Mouse (Mus musculus) limb, embryonic 10.5 days (tissue): ENCODE results near the gene Rbbp5. TPM values are rescaled to one million over a fixed set of nuclear protein-coding genes. Genes with fewer than 3 reads are reported as not detected.

Experiments used
- DNase-seq: peaks from one replicate; pipeline ENCODE4 v3.0.0-alpha.2; 2017; ENCODE audit warnings: low spot score
- H3K27ac ChIP-seq: fragments of 300-500 bp; sonication (generic); 2 replicates; pipeline ENCODE4 v1.5.1; 2016; ENCODE audit warnings: mild to moderate bottlenecking
- H3K27me3 ChIP-seq: fragments of 300-500 bp; sonication (generic); 2 replicates; pipeline ENCODE4 v1.6.1; 2016; ENCODE audit warnings: low read depth, mild to moderate bottlenecking; ENCODE audit not compliant: poor library complexity, severe bottlenecking
- H3K36me3 ChIP-seq: fragments of 300-500 bp; sonication (generic); 2 replicates; pipeline ENCODE4 v1.6.1; 2016; ENCODE audit warnings: mild to moderate bottlenecking, moderate library complexity
- H3K4me1 ChIP-seq: fragments of 300-500 bp; sonication (generic); 2 replicates; pipeline ENCODE4 v1.6.1; 2016
- H3K4me3 ChIP-seq: fragments of 300-500 bp; sonication (generic); 2 replicates; pipeline ENCODE4 v1.5.1; 2016; ENCODE audit warnings: mild to moderate bottlenecking, moderate library complexity
- H3K9me3 ChIP-seq: fragments of 300-500 bp; sonication (generic); replicated peaks from 2 replicates; pipeline ENCODE4 v1.6.1; 2016; ENCODE audit warnings: mild to moderate bottlenecking
- WGBS: fragments of 180-500 bp; shearing (Covaris S2); methylation state at CpG from one replicate; pipeline ENCODE4 v1.1.7; 2016; 5-methylcytosine and 5-hydroxymethylcytosine counted together
- polyA plus RNA-seq: library from polyadenylated mRNA; unstranded; fragments of >200 nt; fragmentation: Nextera tagmentation; extraction: Ambion mirVana; gene quantifications from 2 replicates; pipeline ENCODE4 v1.2.1, GENCODE M21; 2016

Gene Rbbp5
- polyA plus RNA-seq, 1 experiment from 2014 or later, result 66.8 TPM

DNA sequence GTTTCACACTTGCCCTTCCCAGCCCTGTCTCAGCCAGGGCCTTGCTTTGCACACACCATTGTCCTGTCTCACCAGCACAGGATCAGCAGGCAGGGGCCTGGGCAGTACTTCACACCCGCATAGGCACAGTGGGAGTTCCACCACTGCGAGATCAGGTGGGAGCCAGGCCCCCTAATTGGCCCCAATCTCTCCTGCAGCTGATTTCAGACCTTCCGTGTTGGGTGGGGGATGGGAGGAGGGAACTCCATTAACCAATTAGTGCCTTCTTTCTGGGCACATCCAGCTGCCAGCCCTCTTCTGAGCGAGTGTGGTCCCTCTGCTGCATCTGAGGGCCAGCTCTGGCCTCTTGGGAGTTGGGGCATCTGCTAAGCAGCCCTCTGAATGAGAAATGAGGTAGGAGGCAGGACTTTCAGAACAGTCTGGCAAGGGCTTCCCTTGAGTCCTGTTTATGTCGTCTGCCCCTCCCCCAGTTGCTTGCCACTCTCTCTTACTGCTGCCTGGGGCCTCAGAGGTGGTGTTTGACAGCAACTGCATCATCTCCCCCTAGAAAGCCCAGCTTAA, 53.5 kb downstream of the Rbbp5 start:
- H3K27ac ChIP-seq, result peak overlapping the region; percentile 54
- peaks cover 54% of the 10 kb centered on the region for H3K27me3 ChIP-seq
- 3% methylated on average over 5 of the region's 5 CpGs for WGBS

GRCm38 (mm10) chr1:132532521-132532920, 55.4 kb downstream of the Rbbp5 start:
- H3K36me3 ChIP-seq, result no peaks in the 10 kb centered on the region
- peaks cover 53% of the 10 kb centered on the region for H3K4me1 ChIP-seq
- H3K27ac ChIP-seq, result peak overlapping the region; percentile 26; the same call in 1 of the 2 replicates
- H3K9me3 ChIP-seq, result no peaks in the 10 kb centered on the region
- peaks cover 66% of the 10 kb centered on the region for H3K27me3 ChIP-seq
- peak; percentile 28 for DNase-seq
- WGBS, result 62% methylated on average over 9 of the region's 9 CpGs
- H3K4me3 ChIP-seq, result no peak overlapping the region

More for the DNA sequence above, 53.5 kb downstream of the Rbbp5 start:
- Histone ChIP-seq H3K4me1 (peaks cover 65% of the 10 kb centered on the region), H3K9me3 (no peaks in the 10 kb centered on the region), H3K4me3 (peak overlapping the region; percentile 19; the same call in 1 of the 2 replicates), H3K36me3 (no peaks in the 10 kb centered on the region)
- peak; percentile 55 for DNase-seq

GRCm38 (mm10) chr1:132533840-132534239, 56.7 kb downstream of the Rbbp5 start:
- no peaks in the 10 kb centered on the region for H3K9me3 ChIP-seq
- 5% methylated on average over 8 of the region's 8 CpGs for WGBS
- H3K4me1 ChIP-seq, result peaks cover 52% of the 10 kb centered on the region
- H3K27ac ChIP-seq, result no peak overlapping the region
- peaks cover 75% of the 10 kb centered on the region for H3K27me3 ChIP-seq
- peak; percentile 35 for DNase-seq
- H3K4me3 ChIP-seq, result no peak overlapping the region
- no peaks in the 10 kb centered on the region for H3K36me3 ChIP-seq

- WGBS, result 88% methylated on average over 4 of the region's 4 CpGs
- Histone ChIP-seq H3K27me3 (peaks cover 89% of the 10 kb centered on the region), H3K36me3 (no peaks in the 10 kb centered on the region), H3K9me3 (no peaks in the 10 kb centered on the region), H3K27ac (no peak overlapping the region), H3K4me1 (peaks cover 46% of the 10 kb centered on the region), H3K4me3 (no peak overlapping the region)
- no peak for DNase-seq
Measured at GRCm38 (mm10) chr1:132535541-132535940, 58.4 kb downstream of the Rbbp5 start.

- no peak overlapping the region for H3K4me3 ChIP-seq
- WGBS, result 79% methylated on average over 3 of the region's 3 CpGs
- H3K36me3 ChIP-seq, result no peaks in the 10 kb centered on the region
- peak; percentile 25 for DNase-seq
- no peaks in the 10 kb centered on the region for H3K9me3 ChIP-seq
- H3K27me3 ChIP-seq, result peaks cover 93% of the 10 kb centered on the region
- no peak overlapping the region for H3K27ac ChIP-seq
- H3K4me1 ChIP-seq, result peaks cover 46% of the 10 kb centered on the region
Measured at GRCm38 (mm10) chr1:132536416-132536815, 59.3 kb downstream of the Rbbp5 start.

- Histone ChIP-seq H3K27me3 (peaks cover 94% of the 10 kb centered on the region), H3K9me3 (no peaks in the 10 kb centered on the region), H3K36me3 (no peaks in the 10 kb centered on the region), H3K4me1 (peaks cover 53% of the 10 kb centered on the region), H3K27ac (no peak overlapping the region), H3K4me3 (no peak overlapping the region)
- WGBS, result 72% methylated on average over 5 of the region's 5 CpGs
- peak; percentile 23 for DNase-seq
Measured at GRCm38 (mm10) chr1:132537736-132538135, 60.6 kb downstream of the Rbbp5 start.

- Histone ChIP-seq H3K4me3 (no peak overlapping the region), H3K4me1 (peaks cover 36% of the 10 kb centered on the region), H3K27ac (no peak overlapping the region), H3K36me3 (no peaks in the 10 kb centered on the region), H3K27me3 (peaks cover 94% of the 10 kb centered on the region), H3K9me3 (no peaks in the 10 kb centered on the region)
- 58% methylated on average over 7 of the region's 7 CpGs for WGBS
- no peak for DNase-seq
Measured at GRCm38 (mm10) chr1:132540701-132541100, 63.5 kb downstream of the Rbbp5 start.

- H3K27me3 ChIP-seq, result peaks cover 96% of the 10 kb centered on the region
- no peaks in the 10 kb centered on the region for H3K9me3 ChIP-seq
- WGBS, result 5% methylated on average over 14 of the region's 14 CpGs
- H3K4me3 ChIP-seq, result no peak overlapping the region
- H3K36me3 ChIP-seq, result no peaks in the 10 kb centered on the region
- peak; percentile 83 for DNase-seq
- H3K27ac ChIP-seq, result no peak overlapping the region
- H3K4me1 ChIP-seq, result peaks cover 36% of the 10 kb centered on the region
Measured at GRCm38 (mm10) chr1:132541171-132541823, 64.1 kb downstream of the Rbbp5 start.

GRCm38 (mm10) chr1:132541824-132542599, 64.8 kb downstream of the Rbbp5 start:
- Histone ChIP-seq H3K36me3 (no peaks in the 10 kb centered on the region), H3K27me3 (peaks cover 93% of the 10 kb centered on the region), H3K27ac (no peak overlapping the region), H3K4me1 (peaks cover 36% of the 10 kb centered on the region), H3K4me3 (peak overlapping the region; percentile 45), H3K9me3 (no peaks in the 10 kb centered on the region)
- peak; percentile 42 for DNase-seq
- 10% methylated on average over 5 of the region's 5 CpGs for WGBS

DNA sequence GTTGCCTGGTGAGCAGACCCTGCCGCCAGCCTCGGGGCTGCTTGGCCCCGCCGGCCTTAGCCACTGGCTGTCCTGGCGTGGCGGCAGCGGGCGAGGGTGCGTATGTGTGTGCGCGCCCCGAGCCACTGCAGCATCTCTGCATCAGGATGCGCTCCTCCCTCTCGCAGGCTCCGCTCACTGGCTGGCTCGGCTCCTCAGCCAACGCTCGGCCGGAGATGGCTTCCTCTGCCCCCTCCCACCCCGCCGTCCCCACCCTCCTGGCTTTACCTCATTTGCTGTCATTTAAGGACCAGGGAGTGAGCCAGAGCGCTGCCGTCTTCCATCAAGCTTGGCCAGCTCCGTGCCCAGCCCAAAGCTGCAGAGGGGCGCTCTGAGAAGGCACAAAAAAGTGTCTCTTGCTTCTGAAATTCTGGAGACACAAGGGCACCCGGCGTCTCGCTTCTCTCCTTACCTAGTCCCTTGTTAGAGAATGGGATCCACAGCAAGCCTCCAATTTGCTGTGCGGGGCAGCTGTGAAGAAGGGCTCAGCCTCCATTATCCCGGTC, 65.7 kb downstream of the Rbbp5 start, which contains the start of gene Cntn2:
TSS of gene Cntn2 (minus strand) at position 495 of the 545 bp plus-strand sequence.
- Histone ChIP-seq H3K9me3 (no peaks in the 10 kb centered on the region), H3K4me3 (peak within 1 kb of the TSS; percentile 45), H3K27me3 (peaks cover 90% of the 10 kb centered on the region), H3K36me3 (no peaks in the 10 kb centered on the region), H3K4me1 (peaks cover 36% of the 10 kb centered on the region), H3K27ac (no peak within 1 kb of the TSS)
- DNase-seq, result peak; percentile 61
- under 1% methylated on average over 30 of the region's 30 CpGs for WGBS

DNA sequence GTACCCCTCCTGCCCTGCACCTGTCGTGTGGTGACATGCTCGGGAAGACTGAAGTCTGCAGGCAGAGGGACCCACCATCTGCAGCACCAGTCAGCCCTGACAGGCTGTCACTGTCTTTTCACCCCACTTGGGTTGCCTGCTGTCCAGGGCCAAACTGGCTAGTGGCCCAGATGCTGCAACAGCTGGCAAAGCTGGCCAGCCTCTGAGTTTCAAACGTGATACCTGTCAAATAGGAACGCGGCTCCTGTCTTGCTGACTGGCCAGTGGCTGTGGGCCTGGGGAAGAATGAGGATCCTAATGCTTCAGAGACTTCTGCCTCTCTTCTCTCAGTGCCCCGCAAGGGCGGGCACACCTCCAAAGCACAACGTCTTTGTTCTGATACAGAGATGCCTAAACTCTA, 66.6 kb downstream of the Rbbp5 start:
- Histone ChIP-seq H3K4me3 (no peak overlapping the region), H3K27ac (no peak overlapping the region), H3K36me3 (no peaks in the 10 kb centered on the region), H3K4me1 (peaks cover 33% of the 10 kb centered on the region), H3K27me3 (peaks cover 88% of the 10 kb centered on the region), H3K9me3 (no peaks in the 10 kb centered on the region)
- peak; percentile 26 for DNase-seq
- 70% methylated on average over 8 of the region's 8 CpGs for WGBS
